Mouse (Mus musculus) midbrain, embryonic 14.5 days (tissue): Measurements from ENCODE around the gene Gm29276. TPM values are rescaled to one million over a fixed set of nuclear protein-coding genes. Genes with fewer than 3 reads are reported as not detected.
"Not testable (repeated sequence)": the region's sequence is repeated elsewhere in the genome, so short reads cannot be mapped to it uniquely, and the experiment has no call there.

Experiments
- ATAC-seq: fragments of 200-750 bp; cut with Nextera tagmentation; 2 replicates; pipeline ENCODE4 v1.8.0; 2017; ENCODE audit warnings: moderate number of reproducible peaks, moderate library complexity; ENCODE audit not compliant: low FRiP score, low TSS enrichment
- DNase-seq: peaks from one replicate; pipeline ENCODE4 v3.0.0-alpha.2; 2015
- H3K27ac ChIP-seq: fragments of 300-500 bp; sonication (generic); replicated peaks from 2 replicates; pipeline ENCODE4 v1.5.1; 2014; ENCODE audit warnings: mild to moderate bottlenecking, low read depth, low read length, moderate library complexity
- H3K27me3 ChIP-seq: fragments of 300-500 bp; sonication (generic); 2 replicates; pipeline ENCODE4 v1.6.1; 2014; ENCODE audit warnings: low read length, control low read depth, mixed read lengths; ENCODE audit not compliant: control insufficient read depth, insufficient read depth
- H3K36me3 ChIP-seq: fragments of 300-500 bp; sonication (generic); 2 replicates; pipeline ENCODE4 v1.6.1; 2014; ENCODE audit warnings: low read length, control low read depth; ENCODE audit not compliant: control insufficient read depth, insufficient read depth
- H3K4me1 ChIP-seq: fragments of 300-500 bp; sonication (generic); 2 replicates; pipeline ENCODE4 v1.6.1; 2014; ENCODE audit warnings: mild to moderate bottlenecking, antibody characterized with exemption, low read length, control low read depth; ENCODE audit not compliant: control insufficient read depth, insufficient read depth
- H3K4me2 ChIP-seq: fragments of 300-500 bp; sonication (generic); 2 replicates; pipeline ENCODE4 v1.6.1; 2014; ENCODE audit warnings: mild to moderate bottlenecking, low read length, moderate library complexity
- H3K4me3 ChIP-seq: fragments of 300-500 bp; sonication (generic); replicated peaks from 2 replicates; pipeline ENCODE4 v1.5.1; 2014; ENCODE audit warnings: low read depth, low read length
- H3K9ac ChIP-seq: fragments of 300-500 bp; sonication (generic); replicated peaks from 2 replicates; pipeline ENCODE4 v1.6.1; 2014; ENCODE audit warnings: mild to moderate bottlenecking, low read length, moderate library complexity
- H3K9me3 ChIP-seq: fragments of 300-500 bp; sonication (generic); 2 replicates; pipeline ENCODE4 v1.6.1; 2016; ENCODE audit warnings: low read length, control low read depth, mixed read lengths; ENCODE audit not compliant: control insufficient read depth
- WGBS: fragments of 180-500 bp; shearing (Covaris S2); extraction: QIAGEN DNeasy Blood & Tissue Kit; methylation state at CpG from one replicate; pipeline ENCODE4 v1.1.7; 2014; 5-methylcytosine and 5-hydroxymethylcytosine counted together
- polyA plus RNA-seq: library from polyadenylated mRNA; unstranded; fragments of >200 nt; fragmentation: Nextera tagmentation; extraction: Ambion mirVana; gene quantifications from 2 replicates; pipeline ENCODE4 v1.2.1, GENCODE M21; 2014

Gm29276 gene
- polyA plus RNA-seq, result not detected in 2 replicates

DNA sequence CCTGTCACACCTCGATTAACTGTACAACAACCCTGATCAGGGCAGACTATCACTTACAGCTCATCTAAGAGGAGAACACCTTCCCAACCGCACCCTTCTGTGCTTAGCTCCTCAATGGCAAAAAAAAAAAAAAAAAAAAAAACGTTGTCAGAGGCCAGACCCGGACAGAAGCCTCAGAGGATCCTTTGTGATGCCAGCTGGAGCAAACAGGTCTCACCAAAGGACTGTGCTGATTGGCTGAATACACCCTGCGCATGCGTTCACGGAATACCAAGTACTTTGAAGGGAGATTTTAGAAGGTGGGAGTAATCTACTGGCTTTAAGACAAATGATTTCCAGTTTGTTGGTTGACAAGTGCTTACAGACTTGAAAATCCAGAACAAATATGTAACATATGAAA lies at the start of gene Gm29276:
Gene Gm29276, minus strand, starts transcription at position 101 of the 400 bp plus-strand sequence.
- not testable (repeated sequence) for H3K27me3 ChIP-seq, H3K4me2 ChIP-seq, H3K9ac ChIP-seq, H3K27ac ChIP-seq, ATAC-seq, DNase-seq, H3K4me1 ChIP-seq, H3K36me3 ChIP-seq, H3K4me3 ChIP-seq, H3K9me3 ChIP-seq
- no CpG with 5 or more reads among the region's 7 CpGs for WGBS
